Mouse (Mus musculus) splenic B cell, adult 2 months (primary cell): ENCODE data around the gene Psmd3.
"Not testable (repeated sequence)": the region's sequence is repeated elsewhere in the genome, so short reads cannot be mapped to it uniquely, and the experiment has no call there.

ENCODE experiments used
- DNase-seq: peaks from one replicate; pipeline ENCODE4 v3.0.0-alpha.2; 2011; ENCODE audit warnings: low read depth, low spot score
- H3K27me3 ChIP-seq: 2 replicates; pipeline ENCODE4 v1.6.1; 2012; ENCODE audit warnings: mild to moderate bottlenecking, low read length, moderate library complexity, mixed read lengths; ENCODE audit not compliant: control insufficient read depth, poor library complexity, insufficient read depth, severe bottlenecking
- H3K36me3 ChIP-seq: 2 replicates; pipeline ENCODE4 v1.6.1; 2012; ENCODE audit warnings: mild to moderate bottlenecking, low read length, moderate library complexity, mixed read lengths; ENCODE audit not compliant: control insufficient read depth, poor library complexity, insufficient read depth, severe bottlenecking

Psmd3 gene

GRCm38 (mm10) chr11:98675829-98676363 lies 6.5 kb upstream of the Psmd3 start:
- Histone ChIP-seq H3K36me3 (no peaks in the 10 kb centered on the region), H3K27me3 (no peaks in the 10 kb centered on the region)
- DNase-seq = no peak

- Histone ChIP-seq H3K27me3 (no peaks in the 10 kb centered on the region), H3K36me3 (0 out of 2 replicates have a peak, but pooled peaks cover under 1% of the 10 kb centered on the region)
- no peak for DNase-seq
These were observed 2.3 kb upstream of the Psmd3 start for GRCm38 (mm10) chr11:98680023-98680422.

DNA sequence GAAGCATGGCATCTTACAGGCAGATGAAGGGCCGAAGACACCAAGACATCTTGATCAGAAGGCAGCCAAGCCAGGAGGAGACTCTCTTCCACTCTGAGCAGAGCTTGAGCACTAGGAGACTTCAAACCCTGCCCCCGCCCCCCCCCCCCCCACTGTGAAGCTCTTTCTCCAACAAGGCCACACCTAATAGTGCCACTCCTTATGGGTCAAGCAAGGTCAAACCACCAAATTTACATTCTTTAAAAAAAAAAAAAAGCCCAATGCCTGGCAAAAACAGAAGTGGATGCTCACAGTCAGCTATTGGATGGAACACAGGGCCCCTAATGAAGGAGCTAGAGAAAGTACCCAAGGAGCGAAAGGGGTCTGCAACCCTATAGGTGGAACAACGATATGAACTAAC lies 1.8 kb upstream of the Psmd3 start:
- not testable (repeated sequence) for H3K27me3 ChIP-seq, DNase-seq, H3K36me3 ChIP-seq

GRCm38 (mm10) chr11:98681186-98681585 lies 1.2 kb upstream of the Psmd3 start:
- H3K36me3 ChIP-seq = 0 out of 2 replicates have a peak, but pooled peaks cover 3% of the 10 kb centered on the region
- no peaks in the 10 kb centered on the region for H3K27me3 ChIP-seq
- no peak for DNase-seq

- Histone ChIP-seq H3K27me3 (no peaks in the 10 kb centered on the region), H3K36me3 (peaks cover 6% of the 10 kb centered on the region; the same call in 1 of the 2 replicates)
- DNase-seq = no peak
These were observed 457 bp downstream of the Psmd3 start for GRCm38 (mm10) chr11:98682811-98683210.

DNA sequence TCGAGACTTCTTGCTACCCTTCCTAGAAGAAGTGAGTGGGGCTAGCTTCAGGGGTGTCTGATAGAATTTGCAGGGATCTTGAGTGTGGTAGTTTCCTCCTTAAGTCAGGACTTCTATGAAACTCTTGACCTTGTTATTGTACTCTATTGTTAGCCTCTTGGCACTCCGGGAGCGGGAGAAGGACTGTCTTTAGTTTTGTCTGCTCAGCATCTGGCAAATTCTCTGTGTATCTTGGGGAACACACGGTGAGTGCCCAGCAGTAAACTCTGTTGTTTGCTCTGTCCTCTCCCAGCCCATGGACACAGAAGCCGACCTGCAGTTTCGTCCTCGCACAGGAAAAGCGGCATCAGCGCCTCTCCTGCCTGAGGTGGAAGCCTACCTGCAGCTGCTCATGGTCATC lies 3.3 kb downstream of the Psmd3 start:
- no peaks in the 10 kb centered on the region for H3K27me3 ChIP-seq
- no peak for DNase-seq
- peaks cover 10% of the 10 kb centered on the region; the same call in 1 of the 2 replicates for H3K36me3 ChIP-seq

DNA sequence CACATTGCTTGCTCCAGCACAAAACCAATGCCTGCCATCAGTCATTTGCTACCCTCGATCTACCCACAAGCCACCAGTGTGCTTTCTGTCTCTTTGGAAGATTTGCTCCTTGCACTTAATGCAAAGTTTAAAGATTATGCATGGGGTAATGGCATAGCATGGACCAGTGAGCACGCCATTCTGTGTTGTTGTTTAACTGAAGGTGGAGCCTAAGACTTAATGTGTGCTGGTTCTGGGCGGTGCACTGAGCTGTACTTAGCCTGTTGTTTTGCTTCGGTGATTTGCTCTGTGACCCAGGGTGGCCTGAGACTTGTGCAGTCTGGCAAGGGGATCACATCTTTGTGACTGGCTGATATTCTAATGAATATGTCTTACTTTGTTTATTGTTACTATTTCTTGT lies 4.6 kb downstream of the Psmd3 start:
- no peak for DNase-seq
- no peaks in the 10 kb centered on the region for H3K27me3 ChIP-seq
- peaks cover 19% of the 10 kb centered on the region for H3K36me3 ChIP-seq

GRCm38 (mm10) chr11:98688009-98688408 lies 5.7 kb downstream of the Psmd3 start:
- no peak for DNase-seq
- Histone ChIP-seq H3K27me3 (no peaks in the 10 kb centered on the region), H3K36me3 (peaks cover 22% of the 10 kb centered on the region)

DNA sequence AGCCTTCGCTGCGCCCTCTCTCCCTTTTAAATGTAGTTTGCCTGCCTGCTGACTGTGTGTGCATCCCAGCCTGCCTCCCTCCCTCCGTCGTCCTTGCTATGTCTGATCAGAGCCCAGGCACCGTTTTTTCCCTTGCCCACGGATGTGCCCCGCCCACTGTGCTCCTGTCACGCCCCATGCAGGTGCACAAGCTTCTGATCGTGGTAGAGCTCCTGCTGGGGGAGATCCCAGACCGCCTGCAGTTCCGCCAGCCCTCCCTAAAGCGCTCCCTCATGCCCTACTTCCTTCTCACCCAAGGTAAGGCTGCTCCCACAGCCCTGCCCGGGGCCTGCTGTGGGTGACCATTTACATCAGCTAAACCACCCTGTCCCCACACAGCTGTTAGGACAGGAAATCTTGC lies 10.8 kb downstream of the Psmd3 start:
- H3K27me3 ChIP-seq = no peaks in the 10 kb centered on the region
- peaks cover 23% of the 10 kb centered on the region for H3K36me3 ChIP-seq
- no peak for DNase-seq

DNA sequence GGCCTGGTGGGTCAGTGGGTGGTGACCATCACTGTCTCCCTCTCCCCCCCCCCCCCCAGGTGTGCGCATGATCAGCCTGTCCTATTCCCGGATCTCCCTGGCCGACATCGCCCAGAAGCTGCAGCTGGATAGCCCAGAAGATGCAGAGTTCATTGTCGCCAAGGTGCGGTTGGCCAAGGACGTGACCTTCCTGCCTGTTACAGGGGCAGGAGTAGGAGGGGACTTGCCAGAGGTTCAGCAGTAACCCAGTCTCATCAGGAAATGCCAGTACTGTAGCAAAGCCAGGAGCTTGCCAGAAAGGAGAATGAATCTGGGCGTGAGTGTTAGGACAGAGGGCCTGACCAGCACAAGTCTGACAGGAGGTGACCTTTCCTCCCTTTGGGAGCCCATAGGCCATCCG lies 11.4 kb downstream of the Psmd3 start:
- DNase-seq = no peak
- H3K27me3 ChIP-seq = no peaks in the 10 kb centered on the region
- H3K36me3 ChIP-seq = peaks cover 23% of the 10 kb centered on the region

DNA sequence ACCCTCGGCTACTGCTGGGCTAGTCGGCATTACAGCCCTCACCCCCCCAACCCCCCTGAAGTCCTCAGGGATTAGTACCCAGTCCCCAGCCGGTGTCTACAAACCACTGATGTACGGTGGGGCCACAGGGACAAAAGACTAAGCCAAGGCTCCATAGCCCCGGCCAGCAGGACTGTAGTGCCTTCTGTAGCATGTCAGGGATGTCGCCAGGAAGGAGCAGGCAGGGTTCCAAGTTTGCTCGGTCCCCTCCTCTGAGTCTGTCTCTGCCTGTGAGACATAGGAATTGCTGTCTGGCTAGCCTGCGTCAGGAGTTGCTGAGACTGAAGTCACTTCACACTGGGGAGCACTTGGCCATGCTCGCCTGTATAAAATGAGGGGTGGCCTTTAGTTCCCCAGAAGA lies 11.9 kb downstream of the Psmd3 start:
- no peaks in the 10 kb centered on the region for H3K27me3 ChIP-seq
- no peak for DNase-seq
- H3K36me3 ChIP-seq = peaks cover 23% of the 10 kb centered on the region

DNA sequence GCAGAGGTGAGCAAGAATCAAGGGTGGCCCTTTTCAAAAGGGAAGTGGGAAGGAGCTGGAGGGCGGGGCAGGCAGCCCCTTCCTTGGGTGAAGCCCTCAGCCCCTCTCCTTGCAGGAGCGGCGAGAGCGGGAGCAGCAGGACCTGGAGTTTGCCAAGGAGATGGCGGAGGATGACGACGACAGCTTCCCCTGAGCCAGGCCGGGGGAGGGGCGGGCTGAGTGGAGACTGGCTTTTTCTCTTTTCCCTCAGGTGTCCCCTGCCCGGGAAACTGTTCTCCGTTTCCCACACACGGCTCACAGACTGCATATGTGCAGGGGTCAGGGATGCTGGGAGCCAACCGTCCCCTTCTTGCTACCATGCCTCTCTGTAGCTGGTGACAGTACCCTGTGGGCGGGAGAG lies 13.1 kb downstream of the Psmd3 start:
- Histone ChIP-seq H3K36me3 (peaks cover 20% of the 10 kb centered on the region), H3K27me3 (no peaks in the 10 kb centered on the region)
- no peak for DNase-seq

DNA sequence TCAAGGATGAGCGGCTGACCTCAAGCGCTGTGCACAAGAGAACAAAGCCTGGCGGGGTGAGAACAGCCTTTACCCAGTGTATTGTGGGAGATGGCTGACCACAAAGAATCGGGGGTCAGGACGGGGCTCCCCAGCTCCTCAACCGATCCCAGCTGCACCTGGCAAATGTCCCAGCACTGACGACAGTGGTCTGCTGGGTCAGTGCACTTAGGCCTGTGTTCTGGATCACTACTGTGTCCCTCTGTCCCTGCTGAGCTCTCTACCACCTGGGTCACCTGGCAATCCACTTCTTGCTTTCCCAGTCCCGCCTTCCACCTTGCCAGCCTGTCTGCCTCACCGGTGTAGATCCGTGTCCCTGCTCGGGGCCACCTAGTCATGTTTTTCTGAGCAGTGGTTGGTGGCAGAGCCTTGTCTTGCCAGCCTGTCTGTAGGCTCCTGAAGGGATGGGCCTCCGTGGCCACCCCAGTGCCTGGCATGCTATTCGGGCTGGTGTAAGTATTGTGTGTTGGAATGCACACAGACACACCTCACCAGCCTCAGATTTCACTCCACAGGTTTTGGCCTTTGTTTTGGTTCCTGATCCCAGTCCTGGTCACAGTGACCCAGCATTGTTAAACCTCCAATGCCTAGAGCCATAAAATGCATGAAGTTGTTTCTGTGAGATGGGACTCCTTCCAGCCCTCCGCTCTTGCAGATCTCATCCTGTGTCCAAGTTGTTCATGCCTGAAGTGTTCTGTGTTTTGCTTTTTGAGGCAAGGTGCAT lies 14.3 kb downstream of the Psmd3 start:
- Histone ChIP-seq H3K36me3 (peaks cover 14% of the 10 kb centered on the region), H3K27me3 (no peaks in the 10 kb centered on the region)
- no peak for DNase-seq

DNA sequence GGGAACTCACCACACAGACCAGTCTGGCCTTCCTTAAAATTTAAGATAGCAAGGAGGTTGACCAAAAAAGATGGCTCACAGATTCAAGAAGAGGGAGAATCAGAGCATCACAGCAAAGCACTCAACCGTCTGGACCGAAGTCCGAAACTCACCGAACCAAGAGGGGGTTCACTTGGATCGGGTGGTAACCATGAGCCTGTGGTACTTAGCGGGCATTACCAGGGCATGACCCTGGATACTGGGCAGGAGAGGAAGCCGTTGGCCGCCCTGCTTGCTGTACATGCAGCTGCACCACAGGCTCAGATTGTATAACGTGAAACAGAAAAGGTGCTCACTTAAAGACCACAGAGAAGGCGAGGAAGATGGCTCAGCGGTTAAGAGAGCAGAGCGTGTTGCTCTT lies 14.9 kb downstream of the Psmd3 start:
- no peak for DNase-seq
- Histone ChIP-seq H3K27me3 (no peaks in the 10 kb centered on the region), H3K36me3 (peaks cover 9% of the 10 kb centered on the region)

DNA sequence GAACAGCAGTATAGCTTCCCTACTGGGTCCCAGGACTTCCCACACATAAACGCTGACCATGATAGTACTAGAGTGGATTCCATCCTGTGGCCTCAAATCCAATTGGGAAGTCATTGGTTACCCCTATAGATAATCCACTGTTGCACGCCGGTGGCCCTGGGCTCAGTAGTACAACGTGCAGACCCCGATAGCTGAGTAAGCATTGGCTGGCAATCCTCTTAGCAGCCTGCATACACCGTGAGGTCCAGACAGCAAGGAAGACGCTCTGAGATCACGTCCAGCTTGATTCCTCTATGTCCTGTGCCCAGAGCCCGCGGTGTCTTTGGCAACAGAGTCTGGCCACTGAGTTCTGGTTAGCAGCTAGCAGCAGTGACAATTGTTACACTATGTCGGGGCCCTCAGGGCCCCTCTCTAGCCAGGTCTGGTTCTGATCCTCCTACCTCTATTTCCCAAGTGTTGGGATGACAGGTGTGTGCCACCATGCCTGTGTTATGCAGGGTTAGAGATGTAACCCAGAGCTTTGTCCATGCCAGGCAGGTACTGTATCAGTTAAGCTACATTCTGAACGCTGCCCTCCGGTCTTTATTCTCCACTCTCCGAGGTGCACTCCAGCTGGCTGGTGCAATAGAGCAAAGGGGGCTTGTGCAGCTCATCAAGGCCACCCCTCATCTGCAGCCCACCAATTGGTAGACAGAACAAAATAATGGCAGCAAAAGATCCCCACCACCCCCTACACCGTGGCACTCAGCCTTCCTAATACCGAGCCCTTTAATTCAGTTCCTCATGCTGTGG lies 16.7 kb downstream of the Psmd3 start:
- peaks cover 2% of the 10 kb centered on the region for H3K36me3 ChIP-seq
- no peaks in the 10 kb centered on the region for H3K27me3 ChIP-seq
- no peak for DNase-seq
